Mouse (Mus musculus): ENCODE measurements at regions not wholly inside any gene's neighbourhood (a gene's known extent, or its start where the extent isn't known, plus 50 kb on each side); places are given as distances from the start of the nearest gene placed in this dataset.
A peak's percentile ranks its signal among the peaks of the same experiment; 100 is the strongest.

DNA sequence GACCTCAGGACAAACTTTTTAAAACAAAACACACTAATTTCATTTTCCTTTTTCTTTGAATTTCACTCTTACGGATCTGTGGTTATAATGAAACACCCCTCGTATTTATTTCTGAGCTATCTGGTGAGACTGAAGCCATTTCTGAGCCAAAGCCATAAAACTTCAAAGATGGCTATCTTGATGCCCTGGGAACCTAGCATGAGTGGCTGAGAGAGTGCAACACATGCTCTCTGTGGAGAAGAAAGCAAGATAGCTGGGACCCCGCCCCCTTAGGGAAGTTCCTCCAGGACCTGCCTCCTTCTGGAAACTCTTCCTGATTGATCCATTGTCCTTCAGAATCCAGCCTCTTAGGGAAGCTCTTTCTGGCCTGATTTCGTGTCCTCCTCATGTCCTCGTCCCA lies 57.6 kb upstream of the Myb start:
- DNase-seq (ENCODE audit: low spot score in 2 of 2) = no peak

DNA sequence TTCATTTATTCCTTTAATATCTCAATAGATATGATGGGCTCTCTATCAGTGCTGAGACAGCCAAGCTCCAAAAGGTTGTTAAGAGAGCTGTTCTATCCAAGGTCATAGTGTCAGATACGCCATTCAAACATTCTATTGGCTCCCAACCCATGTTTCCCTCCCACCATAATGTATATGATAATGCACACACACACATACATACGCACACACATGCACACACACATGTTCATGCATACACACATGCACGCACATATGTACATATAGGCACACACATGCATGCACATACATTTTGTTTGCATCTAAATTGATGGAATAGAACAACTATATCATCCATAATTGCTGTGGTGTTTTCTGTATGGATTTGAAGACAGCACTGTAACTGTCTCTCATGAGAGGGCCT lies 60.0 kb upstream of the Myb start:
- no peak for DNase-seq (ENCODE audit: low spot score in 2 of 2)

DNA sequence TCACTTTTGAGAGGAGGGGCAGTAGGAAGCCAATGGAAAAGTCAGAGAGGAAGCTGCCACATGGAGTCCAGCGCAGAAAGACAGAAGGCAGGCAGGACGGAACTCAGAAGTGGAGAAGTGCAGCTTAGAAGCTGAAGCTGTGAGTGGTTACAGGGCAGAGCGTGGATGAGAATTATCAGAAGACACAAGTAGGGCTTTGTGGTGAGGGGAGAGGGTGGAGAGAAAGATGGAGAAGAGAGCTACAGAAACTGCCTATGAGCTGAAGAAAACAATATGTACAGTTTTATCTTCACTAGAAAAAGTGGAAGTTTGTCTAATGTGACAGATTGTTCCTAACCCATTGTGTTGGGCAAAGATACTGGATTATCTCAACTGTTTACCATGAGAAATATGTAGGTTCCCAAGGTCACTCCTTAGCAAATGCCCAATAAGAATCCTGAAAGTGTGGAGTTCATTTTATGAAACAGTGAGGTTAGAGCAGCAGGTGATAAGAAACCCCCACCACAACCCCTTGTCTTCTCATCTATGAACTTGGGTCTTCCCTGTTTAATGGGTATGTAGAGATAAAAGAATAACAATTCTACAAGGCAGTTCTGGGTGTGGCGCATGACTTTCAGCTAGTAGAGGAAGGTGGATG lies 60.6 kb upstream of the Myb start:
- no peak for DNase-seq (ENCODE audit: low spot score in 2 of 2)

DNA sequence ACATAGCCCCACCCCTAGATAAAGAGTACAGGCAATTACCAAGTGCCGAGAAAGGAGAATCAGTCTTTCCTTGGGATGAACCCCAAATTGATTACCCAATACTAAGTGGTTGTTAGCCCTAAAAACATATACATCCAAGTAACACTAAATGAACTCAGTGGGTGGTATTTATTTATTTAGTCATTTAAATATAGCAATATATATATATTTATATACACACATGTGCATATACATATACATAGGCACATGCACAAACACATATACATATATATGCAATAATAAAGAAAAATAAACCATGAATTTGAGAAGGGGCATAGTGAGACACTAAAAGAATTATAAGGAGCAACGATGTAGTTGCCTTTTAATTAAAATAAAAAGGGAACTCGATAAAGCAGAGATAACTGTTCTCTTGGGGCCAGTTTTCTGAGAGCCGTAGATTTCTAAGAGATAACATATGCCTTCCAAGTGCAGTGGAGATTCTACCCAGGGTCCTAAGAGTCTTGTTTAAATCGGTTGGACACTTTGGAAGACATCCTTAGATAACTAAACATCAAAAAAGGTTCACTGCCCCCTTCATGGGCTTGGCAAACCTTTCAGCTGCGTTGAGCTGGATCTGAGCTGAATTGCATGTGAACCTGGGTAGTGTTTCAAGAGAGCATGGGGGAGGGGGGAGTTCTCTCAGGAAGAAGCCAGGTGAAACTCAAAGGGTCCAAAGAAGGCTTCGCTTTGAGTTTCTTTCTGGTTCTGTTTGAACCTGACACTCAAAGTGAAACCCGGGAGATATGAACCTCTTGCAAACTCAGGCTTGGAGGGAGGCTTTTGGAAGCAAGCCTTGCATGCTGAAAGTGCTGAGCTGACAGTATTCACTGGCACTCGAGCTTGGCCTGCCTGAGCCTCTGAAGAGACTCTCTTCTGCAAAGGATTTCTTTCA lies 61.6 kb upstream of the Myb start:
- DNase-seq (ENCODE audit: low spot score in 2 of 2) = no peak

DNA sequence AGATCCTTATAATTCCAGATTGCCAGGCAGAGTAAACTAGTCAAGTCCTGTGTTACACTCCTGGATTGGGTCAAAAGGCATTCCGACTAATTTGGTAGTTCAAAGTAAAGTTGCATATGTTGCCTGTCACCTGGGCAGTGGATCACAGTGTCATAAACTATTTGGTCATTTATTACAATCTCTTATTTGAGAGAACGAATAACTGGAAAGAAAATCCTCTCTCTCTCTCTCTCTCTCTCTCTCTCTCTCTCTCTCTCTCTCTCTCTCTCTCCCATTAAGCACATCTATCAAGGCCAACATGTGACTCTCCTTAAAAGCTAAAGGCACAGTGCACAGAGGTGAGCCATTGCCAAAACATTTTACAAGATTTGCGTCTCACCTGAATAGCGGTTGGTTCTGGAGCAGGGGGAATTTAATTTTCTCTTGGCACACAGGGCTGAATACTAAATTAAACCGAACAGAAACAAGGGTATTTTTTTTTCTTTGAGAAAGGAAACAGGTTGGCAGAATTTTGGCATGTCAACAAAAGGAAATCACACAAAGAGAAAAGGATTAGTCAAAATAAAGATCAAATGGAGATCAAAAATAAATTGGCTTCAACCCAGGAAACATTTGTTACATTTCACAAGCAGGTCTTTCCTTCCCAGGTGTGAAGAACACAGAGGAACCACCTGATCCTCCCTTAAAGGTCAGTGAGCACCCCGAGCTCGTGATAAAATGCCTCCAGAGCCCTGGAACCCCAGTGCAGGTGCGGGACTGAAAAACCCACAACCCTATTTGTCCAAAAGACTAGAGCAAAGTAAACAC lies 62.5 kb upstream of the Myb start:
- peak in 1 of 2 experiments; percentile 22 for DNase-seq (ENCODE audit: low spot score in 2 of 2)

DNA sequence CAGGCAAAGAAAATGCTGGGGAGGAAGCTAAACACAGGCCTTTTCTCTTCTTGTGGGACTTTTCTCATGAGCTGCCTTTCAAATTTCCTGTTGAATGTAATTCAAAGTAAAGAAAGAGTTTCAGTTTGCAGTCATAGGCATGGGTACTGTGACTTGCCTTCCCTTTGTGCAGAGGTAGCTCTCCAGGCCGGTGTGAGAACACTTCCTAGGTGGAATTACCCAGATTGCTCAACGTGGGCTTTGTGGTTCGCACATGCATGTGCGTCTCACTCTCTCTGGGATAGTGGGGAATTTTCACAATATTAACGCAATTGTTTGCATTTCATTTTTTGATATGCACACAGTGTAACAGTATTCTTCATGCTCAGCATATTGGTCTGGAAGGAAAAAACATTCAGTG lies 63.4 kb upstream of the Myb start:
- peak in 1 of 2 experiments; percentile 26 for DNase-seq (ENCODE audit: low spot score in 2 of 2)

DNA sequence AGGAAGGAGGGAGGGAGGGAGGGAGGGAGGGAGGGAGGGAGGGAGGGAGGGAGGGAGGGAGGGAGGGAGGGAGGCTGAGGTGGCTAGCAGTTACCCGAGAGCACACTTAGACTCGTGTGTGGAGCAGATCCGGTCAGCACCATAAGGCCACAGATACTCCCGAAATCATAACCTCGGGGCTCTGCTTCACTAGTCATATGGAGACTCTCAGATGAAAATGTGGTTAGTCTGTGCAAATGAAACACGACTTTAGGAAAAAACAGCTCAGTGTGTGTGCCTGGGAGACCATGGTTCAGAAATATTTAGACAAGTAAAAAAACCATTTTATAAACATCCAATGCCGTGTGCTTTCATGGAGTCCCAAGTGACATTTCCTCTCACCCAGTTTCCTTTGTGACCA lies 65.4 kb upstream of the Myb start:
- DNase-seq (ENCODE audit: low spot score in 2 of 2) = no peak

DNA sequence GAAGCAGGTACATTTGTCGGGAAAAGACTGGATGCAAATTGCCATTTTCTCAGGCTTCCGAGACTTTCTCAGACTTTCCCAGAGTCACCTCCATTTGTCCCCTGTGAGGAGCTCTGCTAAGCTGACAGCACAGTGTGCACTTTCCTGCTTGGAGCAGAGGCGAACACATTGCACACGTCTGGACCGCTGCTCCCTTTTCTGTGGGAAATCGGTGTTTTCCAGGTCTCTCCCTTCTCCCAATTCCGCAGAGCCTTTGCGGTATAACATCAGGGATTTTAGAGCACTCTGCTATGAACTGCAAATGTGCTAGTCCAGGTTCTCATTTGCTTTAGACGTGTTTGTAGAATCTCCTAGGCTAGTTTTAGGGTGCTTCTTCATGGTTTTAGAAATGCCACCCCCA lies 67.0 kb upstream of the Myb start:
- DNase-seq (ENCODE audit: low spot score in 2 of 2) = no peak

DNA sequence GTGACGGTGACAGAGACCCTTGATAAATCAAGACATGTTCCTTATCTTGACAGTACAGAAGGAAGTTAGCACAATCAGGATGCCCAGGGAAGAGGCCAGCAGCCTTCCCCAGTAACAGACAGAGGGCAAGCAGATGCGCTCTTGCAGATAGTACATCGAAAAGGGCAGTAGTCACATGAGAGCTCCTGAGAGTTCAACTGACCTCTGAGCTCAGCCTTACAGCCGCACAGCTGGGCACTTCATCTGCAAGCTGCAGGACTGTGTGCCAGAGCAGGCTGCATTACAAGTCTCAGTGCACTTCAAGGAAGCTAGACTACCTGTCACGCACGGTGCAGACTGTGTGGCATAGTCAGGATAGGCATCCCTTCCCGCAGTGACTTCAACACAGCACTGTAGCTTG lies 67.2 kb upstream of the Hbs1l start:
- DNase-seq (ENCODE audit: low spot score in 2 of 2) = no peak

DNA sequence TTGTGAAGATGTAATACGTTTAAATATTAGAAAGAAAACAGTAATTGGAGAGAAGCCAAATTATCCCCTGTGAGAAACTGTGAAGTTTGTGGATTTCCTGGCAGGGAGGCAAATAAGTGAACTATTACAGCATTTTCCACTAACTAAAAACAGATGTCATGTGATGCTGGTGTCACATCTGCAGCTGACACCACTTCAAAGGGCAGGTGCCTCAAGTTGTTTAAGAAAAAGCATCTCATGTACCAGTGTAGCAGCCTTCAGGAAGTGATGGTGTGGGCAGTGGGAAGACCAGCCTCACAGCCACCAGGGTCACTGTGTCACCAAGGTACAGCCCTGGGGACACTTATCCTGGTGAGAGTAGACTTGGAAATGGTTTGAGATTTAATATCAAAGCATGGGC lies 60.6 kb upstream of the Hbs1l start:
- peak; percentile 73 to 77 for DNase-seq (ENCODE audit: low spot score in 2 of 2)

DNA sequence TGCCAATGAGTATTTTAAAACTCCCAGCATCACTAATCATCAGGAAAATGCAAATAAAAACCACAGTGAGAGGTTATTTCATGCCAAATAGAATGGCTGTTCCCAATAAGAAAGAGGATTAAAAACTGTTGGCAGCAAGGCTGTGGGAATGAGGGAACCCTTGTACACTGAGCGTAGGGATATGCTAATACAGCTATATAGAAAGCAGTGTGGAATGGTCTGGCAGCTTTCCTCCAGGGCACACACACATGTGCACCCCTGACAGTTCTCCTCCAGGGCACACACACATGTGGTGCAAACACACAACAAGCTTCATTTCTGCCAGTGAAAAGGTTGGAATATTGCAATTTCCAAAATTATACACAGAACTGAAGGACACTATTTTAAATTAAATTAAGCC lies 58.8 kb upstream of the Hbs1l start:
- no peak for DNase-seq (ENCODE audit: low spot score in 2 of 2)

DNA sequence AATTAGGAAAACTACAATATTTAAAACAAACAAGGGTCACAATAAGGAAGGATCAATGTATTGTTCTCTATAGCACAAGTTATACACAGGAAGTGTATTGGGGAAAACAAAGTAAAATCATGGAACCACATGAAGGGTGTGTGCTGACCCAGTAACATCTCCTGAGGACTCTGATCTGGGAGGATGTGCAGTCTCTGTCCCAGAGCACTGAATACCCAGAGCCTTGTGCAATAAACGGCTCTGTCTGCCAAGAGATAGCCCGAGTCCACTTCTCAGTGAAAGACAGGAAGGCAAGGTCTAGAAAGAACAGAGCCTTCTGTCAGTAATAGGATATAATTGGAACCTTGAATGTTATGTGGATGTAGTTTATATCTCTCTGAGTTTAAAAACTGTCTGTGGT lies 56.3 kb upstream of the Hbs1l start:
- DNase-seq (ENCODE audit: low spot score in 2 of 2) = no peak

DNA sequence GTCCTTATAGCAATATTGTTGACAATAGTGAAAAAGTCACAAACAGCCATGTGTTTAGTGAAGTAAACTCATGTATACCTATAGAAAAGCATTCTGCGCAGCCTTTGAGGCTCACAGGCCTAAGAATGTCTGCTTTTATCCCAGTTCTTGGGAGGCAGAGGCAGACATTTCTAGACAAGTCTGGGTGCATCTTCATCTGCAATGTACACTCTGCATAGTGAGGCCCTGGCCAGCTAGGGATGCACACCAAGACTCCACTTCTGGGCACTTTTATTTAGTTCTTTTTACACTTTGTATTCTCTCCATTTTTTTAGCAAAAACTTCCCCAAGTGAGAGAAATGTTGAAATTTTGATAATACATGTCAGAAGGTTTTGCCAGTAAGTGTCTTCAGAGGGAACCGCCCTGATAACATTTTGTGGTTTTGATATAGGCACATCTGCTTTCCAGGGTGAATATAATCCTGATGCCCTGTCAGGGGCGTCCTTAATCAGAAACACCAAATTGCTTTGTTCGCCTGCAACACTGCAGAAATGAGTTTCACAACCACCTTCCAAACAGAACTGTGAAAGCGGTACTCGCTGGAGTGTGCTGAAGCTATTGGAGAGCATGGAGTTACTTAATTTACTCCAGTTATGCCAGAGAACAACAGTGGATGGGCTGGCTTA lies 54.1 kb upstream of the Hbs1l start:
- DNase-seq (ENCODE audit: low spot score in 2 of 2) = no peak

DNA sequence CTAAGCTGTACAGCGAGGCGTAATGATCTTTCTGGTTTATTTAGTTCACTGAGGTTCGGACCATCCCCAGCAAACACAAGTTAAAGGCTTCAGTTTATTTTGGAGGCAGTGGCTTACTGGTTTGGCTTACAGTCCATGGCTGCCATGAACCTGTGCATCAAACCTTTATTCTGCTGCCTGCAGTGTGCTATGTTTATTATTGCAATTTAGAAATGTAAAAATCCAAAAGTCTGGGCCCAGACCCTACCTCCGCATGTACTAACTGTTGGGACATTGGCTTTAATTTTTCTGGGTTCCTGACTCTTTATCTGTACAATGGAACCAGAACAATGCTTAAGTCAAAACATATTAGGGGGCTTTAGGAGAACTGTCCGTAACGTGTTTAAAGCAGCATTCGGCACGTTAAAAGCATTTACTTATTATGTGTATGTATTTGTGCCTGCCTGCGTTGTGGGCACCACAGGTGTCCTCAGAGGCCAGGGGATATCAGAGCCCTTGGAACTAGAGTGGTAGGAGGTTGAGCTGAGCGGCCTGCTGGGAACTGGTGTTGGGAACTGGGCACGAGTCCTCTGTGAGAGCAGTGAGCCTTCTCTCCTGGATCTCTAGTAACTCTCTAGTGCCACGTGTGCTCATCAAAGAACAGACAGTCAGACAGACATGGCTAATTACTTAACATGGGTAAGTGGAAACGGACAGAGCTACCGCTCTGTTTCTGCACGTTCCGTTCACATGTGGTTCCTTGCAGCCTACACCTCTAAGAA lies 53.1 kb upstream of the Hbs1l start:
- DNase-seq (ENCODE audit: low spot score in 2 of 2) = no peak

DNA sequence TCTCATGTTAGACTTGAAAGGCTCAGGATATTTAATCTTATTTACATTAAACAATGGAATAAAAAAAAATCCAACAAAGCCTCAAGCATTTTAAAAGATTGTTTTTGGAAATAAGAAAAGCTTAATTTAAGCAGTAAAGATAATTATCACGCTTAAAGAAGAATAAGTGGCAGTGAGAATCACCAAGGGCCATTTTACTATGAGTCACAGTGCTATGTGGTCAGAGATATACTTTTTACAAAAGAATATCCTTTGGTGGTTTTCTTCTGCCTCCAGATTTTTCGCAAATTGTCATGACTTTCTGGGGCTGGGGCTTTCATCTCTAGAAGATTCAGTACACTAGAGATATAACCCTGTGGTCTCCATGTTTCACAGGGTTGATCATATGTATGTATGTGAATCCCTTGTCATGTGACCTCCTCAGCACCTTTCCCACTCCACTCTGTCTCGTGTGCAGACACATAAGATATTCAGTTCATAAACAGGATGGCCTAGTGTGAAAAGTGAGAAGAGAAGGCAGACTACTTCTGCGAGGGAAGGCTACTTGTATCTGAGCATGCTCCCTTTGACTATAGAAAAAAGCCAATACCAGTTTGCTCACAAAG lies 50.8 kb upstream of the Hbs1l start:
- DNase-seq (ENCODE audit: low spot score in 2 of 2) = peak; percentile 39 to 63

DNA sequence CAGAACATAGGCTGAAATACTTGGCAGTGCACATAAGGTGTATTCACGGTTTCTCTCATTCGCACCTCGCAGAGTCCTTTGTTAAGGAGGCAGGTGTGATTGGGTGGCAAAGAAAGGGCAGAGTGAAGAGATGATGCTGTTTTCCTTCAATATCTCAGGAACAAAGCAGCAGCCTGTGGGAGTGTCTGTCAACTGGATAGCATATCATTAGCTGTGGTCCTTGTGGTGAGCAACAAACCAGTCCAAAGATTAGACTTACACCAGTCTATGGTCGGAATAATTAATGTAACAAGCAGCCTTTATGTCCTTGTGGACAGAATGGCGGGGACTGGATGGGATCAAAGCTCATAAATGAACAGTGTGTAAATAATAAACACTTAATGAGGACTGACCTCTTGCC lies 50.2 kb upstream of the Hbs1l start:
- DNase-seq (ENCODE audit: low spot score in 2 of 2) = no peak

All from natural killer cell, adult 2 months (primary cell).